Mouse (Mus musculus) gastrocnemius, adult 8-10 months (tissue): ENCODE results near the gene Xndc1. TPM values are rescaled to one million over a fixed set of nuclear protein-coding genes. Genes with fewer than 3 reads are reported as not detected.

Experiments used
- total RNA-seq, 4 experiments: library from RNA; stranded (reverse); gene quantifications; 2 replicates each; pipeline ENCODE4 v1.2.4; 2022

Gene Xndc1
- total RNA-seq, 4 experiments from 2014 or later: 2.9 to 6.4 (median 3.2) TPM

Other genes with a start within 250 kb of the Xndc1 start
- not detected for gene Phox2a, start 247.2 kb upstream of the Xndc1 start, total RNA-seq
- gene Inppl1, start 227.3 kb upstream of the Xndc1 start, total RNA-seq: 100 to 1,000 TPM in 2 of 4 experiments, 10 to 100 TPM in 2; 75.1 to 104 (median 99.5) TPM
- 1 to 10 TPM in 2 of 4 experiments, under 1 TPM in 2; 0.53 to 2.6 (median 1.2) TPM for gene Folr2, start 208.3 kb upstream of the Xndc1 start, total RNA-seq
- 10 to 100 TPM; 17.8 to 28.6 (median 26.0) TPM for gene Anapc15, start 201.8 kb upstream of the Xndc1 start, total RNA-seq
- 1 to 10 TPM; 1.1 to 1.6 (median 1.3) TPM for gene Folr1, start 194.7 kb upstream of the Xndc1 start, total RNA-seq
- 100 to 1,000 TPM in 1 of 4 experiments, 10 to 100 TPM in 3; 92.8 to 102 (median 96.2) TPM for gene Lamtor1, start 159.6 kb upstream of the Xndc1 start, total RNA-seq
- not detected for gene Tomt, start 159.2 kb upstream of the Xndc1 start, total RNA-seq
- 1 to 10 TPM; 3.0 to 4.3 (median 3.8) TPM for gene Lrrc51, start 131.6 kb upstream of the Xndc1 start, total RNA-seq
- gene Numa1, start 131.4 kb upstream of the Xndc1 start, total RNA-seq: 10 to 100 TPM; 46.9 to 56.4 (median 51.8) TPM
- 1 to 10 TPM in 3 of 4 experiments, under 1 TPM in 1; 0.82 to 2.7 (median 1.7) TPM for gene Il18bp, start 46.8 kb upstream of the Xndc1 start, total RNA-seq
- gene Rnf121, start within 50 bp of the Xndc1 start, total RNA-seq: 10 to 100 TPM; 25.1 to 29.6 (median 27.5) TPM
- gene Xntrpc, start 202 bp downstream of the Xndc1 start, total RNA-seq: 1 to 10 TPM in 1 of 4 experiments, under 1 TPM in 3; 0.22 to 1.1 (median 0.76) TPM
- under 1 TPM in 2 of 4 experiments, not detected in 2; 0.21 to 0.56 TPM for gene Trpc2, start 17.6 kb downstream of the Xndc1 start, total RNA-seq
- gene Art1, start 36.2 kb downstream of the Xndc1 start, total RNA-seq: 100 to 1,000 TPM; 502 to 604 (median 539) TPM
- gene Art5, start 44.0 kb downstream of the Xndc1 start, total RNA-seq: 10 to 100 TPM; 20.6 to 32.3 (median 29.4) TPM
- gene Chrna10, start 51.3 kb downstream of the Xndc1 start, total RNA-seq: not detected
- gene Nup98, start 144.7 kb downstream of the Xndc1 start, total RNA-seq: 10 to 100 TPM; 22.1 to 29.8 (median 24.3) TPM
- 10 to 100 TPM; 22.9 to 25.7 (median 25.0) TPM for gene Pgap2, start 144.7 kb downstream of the Xndc1 start, total RNA-seq
- gene Rhog, start 190.5 kb downstream of the Xndc1 start, total RNA-seq: 10 to 100 TPM in 3 of 4 experiments, 1 to 10 TPM in 1; 8.9 to 14.8 (median 11.5) TPM
- gene Stim1, start 202.3 kb downstream of the Xndc1 start, total RNA-seq: 100 to 1,000 TPM; 159 to 172 (median 166) TPM